Mouse (Mus musculus) brown adipose tissue, adult 24 weeks (tissue): ENCODE measurements around the gene Lmf1. TPM values are rescaled to one million over a fixed set of nuclear protein-coding genes. Genes with fewer than 3 reads are reported as not detected.

Source experiments
- polyA plus RNA-seq: library from polyadenylated mRNA; stranded (reverse); fragments of >200 nt; gene quantifications from 2 replicates; pipeline ENCODE4 v1.2.4, GENCODE M21; 2012; ENCODE audit not compliant: missing spikeins, insufficient read depth, insufficient read length

Gene Lmf1
- polyA plus RNA-seq, 1 experiment = 24.0 TPM

Other genes with a start within 250 kb of the Lmf1 start
- 0.63 TPM in 1 of 2 replicates, not detected in the other for gene Tpsab1, start 233.5 kb upstream of the Lmf1 start, polyA plus RNA-seq
- gene Tpsb2, start 212.8 kb upstream of the Lmf1 start, polyA plus RNA-seq = 6.1 and 8.8 TPM in 2 replicates
- gene Tpsg1, start 209.8 kb upstream of the Lmf1 start, polyA plus RNA-seq = 0.99 TPM in 1 of 2 replicates, not detected in the other
- 1.3 TPM in 1 of 2 replicates, not detected in the other for gene Cacna1h, start 145.3 kb upstream of the Lmf1 start, polyA plus RNA-seq
- not detected in 2 replicates for gene Tekt4, start 124.5 kb upstream of the Lmf1 start, polyA plus RNA-seq
- gene Sstr5, start 81.8 kb upstream of the Lmf1 start, polyA plus RNA-seq = not detected in 2 replicates
- 0.79 TPM in 1 of 2 replicates, not detected in the other for gene Sox8, start 8.4 kb upstream of the Lmf1 start, polyA plus RNA-seq
- gene Gng13, start 138.1 kb downstream of the Lmf1 start, polyA plus RNA-seq = not detected in 2 replicates
- 0.87 and 3.0 TPM in 2 replicates for gene Chtf18, start 148.3 kb downstream of the Lmf1 start, polyA plus RNA-seq
- 3.0 and 3.9 TPM in 2 replicates for gene Rpusd1, start 148.6 kb downstream of the Lmf1 start, polyA plus RNA-seq
- not detected in 2 replicates for gene Mslnl, start 157.0 kb downstream of the Lmf1 start, polyA plus RNA-seq
- not detected in 2 replicates for gene Msln, start 175.3 kb downstream of the Lmf1 start, polyA plus RNA-seq
- 40.5 and 42.4 TPM in 2 replicates for gene Narfl, start 194.7 kb downstream of the Lmf1 start, polyA plus RNA-seq
- gene Haghl, start 206.6 kb downstream of the Lmf1 start, polyA plus RNA-seq = 5.0 and 5.9 TPM in 2 replicates
- gene Ccdc78, start 207.5 kb downstream of the Lmf1 start, polyA plus RNA-seq = not detected in 2 replicates
- 41.4 and 42.8 TPM in 2 replicates for gene Fam173a, start 213.8 kb downstream of the Lmf1 start, polyA plus RNA-seq
- 4.6 TPM in 1 of 2 replicates, not detected in the other for gene AC134908.4, start 216.6 kb downstream of the Lmf1 start, polyA plus RNA-seq
- 1.8 and 3.2 TPM in 2 replicates for gene Metrn, start 218.1 kb downstream of the Lmf1 start, polyA plus RNA-seq
- gene Fbxl16, start 230.0 kb downstream of the Lmf1 start, polyA plus RNA-seq = 0.42 and 0.79 TPM in 2 replicates
- gene Wdr24, start 244.5 kb downstream of the Lmf1 start, polyA plus RNA-seq = 6.3 and 7.1 TPM in 2 replicates
- 29.2 and 37.3 TPM in 2 replicates for gene Jmjd8, start 249.8 kb downstream of the Lmf1 start, polyA plus RNA-seq